Mouse (Mus musculus): ENCODE results near the gene Slc22a7. TPM values are rescaled to one million over a fixed set of nuclear protein-coding genes. Genes with fewer than 3 reads are reported as not detected.

Slc22a7 gene
- polyA plus RNA-seq (2016; fragmentation: Nextera tagmentation; extraction: Ambion mirVana): 0.15 and 0.30 TPM in 2 replicates

GRCm38 (mm10) chr17:46438298-46438873 lies at the start of gene Slc22a7:
Gene Slc22a7 (minus strand): TSS chr17:46438457.
- no peak for DNase-seq (ENCODE audit: low spot score)
- H3K4me3 ChIP-seq: no peak within 1 kb of the TSS
- WGBS: 76% methylated on average over 4 of the region's 4 CpGs
- peaks cover 70% of the 10 kb centered on the region for H3K27me3 ChIP-seq (ENCODE audit: insufficient read depth, poor library complexity, severe bottlenecking)
- H3K36me3 ChIP-seq: no peaks in the 10 kb centered on the region
- H3K9me3 ChIP-seq: no peaks in the 10 kb centered on the region
- H3K4me1 ChIP-seq: peaks cover 24% of the 10 kb centered on the region
- H3K27ac ChIP-seq: no peak within 1 kb of the TSS

GRCm38 (mm10) chr17:46487431-46487830 lies 49.2 kb upstream of the Slc22a7 start, which contains the start of gene Ttbk1:
Gene Ttbk1 (minus strand): TSS chr17:46487675.
- WGBS: 2% methylated on average over 45 of the region's 49 CpGs
- peak within 1 kb of the TSS; percentile 60 for H3K4me3 ChIP-seq
- H3K27ac ChIP-seq: no peak within 1 kb of the TSS
- DNase-seq (ENCODE audit: low spot score): no peak
- peaks cover 21% of the 10 kb centered on the region for H3K4me1 ChIP-seq
- no peaks in the 10 kb centered on the region for H3K36me3 ChIP-seq
- peaks cover 84% of the 10 kb centered on the region for H3K27me3 ChIP-seq (ENCODE audit: insufficient read depth, poor library complexity, severe bottlenecking)
- H3K9me3 ChIP-seq: no peaks in the 10 kb centered on the region

- Histone ChIP-seq H3K36me3 (no peaks in the 10 kb centered on the region), H3K27ac (no peak overlapping the region), H3K9me3 (no peaks in the 10 kb centered on the region), H3K4me3 (peak overlapping the region; percentile 60), H3K27me3 (ENCODE audit: insufficient read depth, poor library complexity, severe bottlenecking) (peaks cover 86% of the 10 kb centered on the region), H3K4me1 (peaks cover 21% of the 10 kb centered on the region)
- no peak for DNase-seq (ENCODE audit: low spot score)
- under 1% methylated on average over 13 of the region's 22 CpGs for WGBS
These were observed 48.7 kb upstream of the Slc22a7 start for GRCm38 (mm10) chr17:46486995-46487394.

GRCm38 (mm10) chr17:46484461-46484875 lies 46.2 kb upstream of the Slc22a7 start:
- WGBS: 14% methylated on average over 6 of the region's 6 CpGs
- H3K4me1 ChIP-seq: peaks cover 24% of the 10 kb centered on the region
- peak overlapping the region; percentile 57 for H3K4me3 ChIP-seq
- H3K27me3 ChIP-seq (ENCODE audit: insufficient read depth, poor library complexity, severe bottlenecking): peaks cover 99% of the 10 kb centered on the region
- H3K27ac ChIP-seq: 0 out of 2 replicates have a peak overlapping the region, but pooled peaks have one; percentile 37
- DNase-seq (ENCODE audit: low spot score): no peak
- H3K9me3 ChIP-seq: no peaks in the 10 kb centered on the region
- H3K36me3 ChIP-seq: no peaks in the 10 kb centered on the region

- no peaks in the 10 kb centered on the region for H3K36me3 ChIP-seq
- peaks cover 24% of the 10 kb centered on the region for H3K4me1 ChIP-seq
- peak overlapping the region; percentile 59; the same call in 1 of the 2 replicates for H3K27ac ChIP-seq
- peaks cover 99% of the 10 kb centered on the region for H3K27me3 ChIP-seq (ENCODE audit: insufficient read depth, poor library complexity, severe bottlenecking)
- H3K9me3 ChIP-seq: no peaks in the 10 kb centered on the region
- 5% methylated on average over 13 of the region's 13 CpGs for WGBS
- DNase-seq (ENCODE audit: low spot score): no peak
- H3K4me3 ChIP-seq: peak overlapping the region; percentile 57
These were observed 45.8 kb upstream of the Slc22a7 start for GRCm38 (mm10) chr17:46484021-46484431.

- Histone ChIP-seq H3K4me3 (peak overlapping the region; percentile 57), H3K9me3 (no peaks in the 10 kb centered on the region), H3K27ac (peak overlapping the region; percentile 59; the same call in 1 of the 2 replicates), H3K27me3 (ENCODE audit: insufficient read depth, poor library complexity, severe bottlenecking) (peaks cover 99% of the 10 kb centered on the region), H3K36me3 (no peaks in the 10 kb centered on the region), H3K4me1 (peaks cover 24% of the 10 kb centered on the region)
- DNase-seq (ENCODE audit: low spot score): no peak
- under 1% methylated on average over 16 of the region's 16 CpGs for whole genome bisulfite sequencing
These were observed 45.3 kb upstream of the Slc22a7 start for GRCm38 (mm10) chr17:46483561-46484001.

- Histone ChIP-seq H3K9me3 (no peaks in the 10 kb centered on the region), H3K27ac (no peak overlapping the region), H3K4me3 (no peak overlapping the region), H3K4me1 (peaks cover 12% of the 10 kb centered on the region; the same call in 1 of the 2 replicates), H3K27me3 (ENCODE audit: insufficient read depth, poor library complexity, severe bottlenecking) (peaks cover 60% of the 10 kb centered on the region), H3K36me3 (no peaks in the 10 kb centered on the region)
- no peak for DNase-seq (ENCODE audit: low spot score)
- 80% methylated on average over 15 of the region's 15 CpGs for WGBS
These were observed 39.0 kb upstream of the Slc22a7 start for GRCm38 (mm10) chr17:46477286-46477685.

GRCm38 (mm10) chr17:46476601-46477000 lies 38.3 kb upstream of the Slc22a7 start:
- H3K27ac ChIP-seq: no peak overlapping the region
- peaks cover 12% of the 10 kb centered on the region; the same call in 1 of the 2 replicates for H3K4me1 ChIP-seq
- 67% methylated on average over 8 of the region's 8 CpGs for WGBS
- peaks cover 53% of the 10 kb centered on the region for H3K27me3 ChIP-seq (ENCODE audit: insufficient read depth, poor library complexity, severe bottlenecking)
- H3K36me3 ChIP-seq: no peaks in the 10 kb centered on the region
- no peaks in the 10 kb centered on the region for H3K9me3 ChIP-seq
- DNase-seq (ENCODE audit: low spot score): no peak
- H3K4me3 ChIP-seq: no peak overlapping the region

- Histone ChIP-seq H3K4me1 (0 out of 2 replicates have a peak, but pooled peaks cover 13% of the 10 kb centered on the region), H3K27me3 (ENCODE audit: insufficient read depth, poor library complexity, severe bottlenecking) (peaks cover 62% of the 10 kb centered on the region), H3K36me3 (no peaks in the 10 kb centered on the region), H3K27ac (no peak overlapping the region), H3K9me3 (no peaks in the 10 kb centered on the region), H3K4me3 (no peak overlapping the region)
- DNase-seq (ENCODE audit: low spot score): no peak
- WGBS: 74% methylated on average over 9 of the region's 9 CpGs
These were observed 29.6 kb upstream of the Slc22a7 start for GRCm38 (mm10) chr17:46467830-46468229.

GRCm38 (mm10) chr17:46462226-46462625 lies 24.0 kb upstream of the Slc22a7 start:
- Histone ChIP-seq H3K4me1 (peaks cover 52% of the 10 kb centered on the region), H3K27me3 (ENCODE audit: insufficient read depth, poor library complexity, severe bottlenecking) (peaks cover 92% of the 10 kb centered on the region), H3K9me3 (no peaks in the 10 kb centered on the region), H3K27ac (no peak overlapping the region), H3K36me3 (no peaks in the 10 kb centered on the region), H3K4me3 (no peak overlapping the region)
- 55% methylated on average over 5 of the region's 5 CpGs for WGBS
- DNase-seq (ENCODE audit: low spot score): no peak

- peak overlapping the region; percentile 77 for H3K27ac ChIP-seq
- H3K27me3 ChIP-seq (ENCODE audit: insufficient read depth, poor library complexity, severe bottlenecking): peaks cover 93% of the 10 kb centered on the region
- H3K9me3 ChIP-seq: no peaks in the 10 kb centered on the region
- H3K4me1 ChIP-seq: peaks cover 51% of the 10 kb centered on the region
- no peaks in the 10 kb centered on the region for H3K36me3 ChIP-seq
- H3K4me3 ChIP-seq: peak overlapping the region; percentile 62
- no peak for DNase-seq (ENCODE audit: low spot score)
- WGBS: 11% methylated on average over 8 of the region's 8 CpGs
These were observed 23.1 kb upstream of the Slc22a7 start for GRCm38 (mm10) chr17:46461347-46461746.

GRCm38 (mm10) chr17:46460673-46461072 lies 22.4 kb upstream of the Slc22a7 start:
- 1% methylated on average over 32 of the region's 32 CpGs for WGBS
- Histone ChIP-seq H3K27ac (peak overlapping the region; percentile 77), H3K4me3 (peak overlapping the region; percentile 62), H3K27me3 (ENCODE audit: insufficient read depth, poor library complexity, severe bottlenecking) (peaks cover 93% of the 10 kb centered on the region), H3K9me3 (no peaks in the 10 kb centered on the region), H3K36me3 (no peaks in the 10 kb centered on the region), H3K4me1 (peaks cover 56% of the 10 kb centered on the region)
- no peak for DNase-seq (ENCODE audit: low spot score)

GRCm38 (mm10) chr17:46458439-46458838 lies 20.2 kb upstream of the Slc22a7 start:
- WGBS: 9% methylated on average over 3 of the region's 3 CpGs
- H3K27me3 ChIP-seq (ENCODE audit: insufficient read depth, poor library complexity, severe bottlenecking): peaks cover 97% of the 10 kb centered on the region
- H3K36me3 ChIP-seq: no peaks in the 10 kb centered on the region
- H3K9me3 ChIP-seq: no peaks in the 10 kb centered on the region
- H3K4me1 ChIP-seq: peaks cover 75% of the 10 kb centered on the region
- peak overlapping the region; percentile 72 for H3K27ac ChIP-seq
- no peak overlapping the region for H3K4me3 ChIP-seq
- DNase-seq (ENCODE audit: low spot score): no peak
